Mouse (Mus musculus): ENCODE results near the gene Tas2r135.

GRCm38 (mm10) chr6:42385635-42386034, 19.6 kb upstream of the Tas2r135 start:
- TF ChIP-seq POLR2A (IDR thresholded peaks at IDR 0.05; ENCODE audit: low read depth, low read length) (no peak), CTCF (IDR thresholded peaks at IDR 0.05; ENCODE audit: extremely low read depth, insufficient read depth, insufficient read length, insufficient replicate concordance) (no peak)
